Mouse (Mus musculus) hindbrain, embryonic 14.5 days (tissue): ENCODE data around the gene Terb2. TPM values are rescaled to one million over a fixed set of nuclear protein-coding genes. Genes with fewer than 3 reads are reported as not detected.

Source experiments
- ATAC-seq: fragments of 200-750 bp; cut with Nextera tagmentation; 2 replicates; pipeline ENCODE4 v1.8.0; 2017; ENCODE audit warnings: moderate number of reproducible peaks, mild to moderate bottlenecking, moderate TSS enrichment, moderate library complexity; ENCODE audit not compliant: low FRiP score
- DNase-seq: peaks from one replicate; pipeline ENCODE4 v3.0.0-alpha.2; 2015; ENCODE audit warnings: low spot score
- H3K27ac ChIP-seq: fragments of 300-500 bp; sonication (generic); 2 replicates; pipeline ENCODE4 v1.5.1; 2014; ENCODE audit warnings: mild to moderate bottlenecking, moderate library complexity
- H3K27me3 ChIP-seq: fragments of 300-500 bp; sonication (generic); 2 replicates; pipeline ENCODE4 v1.6.1; 2014; ENCODE audit warnings: mild to moderate bottlenecking, low read length, mixed read lengths; ENCODE audit not compliant: control insufficient read depth, insufficient read depth
- H3K36me3 ChIP-seq: fragments of 300-500 bp; sonication (generic); replicated peaks from 2 replicates; pipeline ENCODE4 v1.6.1; 2014; ENCODE audit not compliant: control insufficient read depth, insufficient read depth
- H3K4me1 ChIP-seq: fragments of 300-500 bp; sonication (generic); replicated peaks from 2 replicates; pipeline ENCODE4 v1.6.1; 2014; ENCODE audit warnings: antibody characterized with exemption, low read length, mixed read lengths; ENCODE audit not compliant: control insufficient read depth, insufficient read depth
- H3K4me2 ChIP-seq: fragments of 300-500 bp; sonication (generic); replicated peaks from 2 replicates; pipeline ENCODE4 v1.6.1; 2014; ENCODE audit warnings: mild to moderate bottlenecking, moderate library complexity
- H3K4me3 ChIP-seq: fragments of 300-500 bp; sonication (generic); replicated peaks from 2 replicates; pipeline ENCODE4 v1.5.1; 2014; ENCODE audit warnings: mild to moderate bottlenecking, low read length
- H3K9ac ChIP-seq: fragments of 300-500 bp; sonication (generic); 2 replicates; pipeline ENCODE4 v1.6.1; 2014
- H3K9me3 ChIP-seq: fragments of 300-500 bp; sonication (generic); 2 replicates; pipeline ENCODE4 v1.6.1; 2016; ENCODE audit warnings: low read length; ENCODE audit not compliant: control insufficient read depth
- WGBS: fragments of 180-500 bp; shearing (Covaris S2); extraction: QIAGEN DNeasy Blood & Tissue Kit; methylation state at CpG from one replicate; pipeline ENCODE4 v1.1.7; 2014; 5-methylcytosine and 5-hydroxymethylcytosine counted together
- polyA plus RNA-seq: library from polyadenylated mRNA; unstranded; fragments of >200 nt; fragmentation: Nextera tagmentation; extraction: Ambion mirVana; gene quantifications from 2 replicates; pipeline ENCODE4 v1.2.1, GENCODE M21; 2014

Gene Terb2
- polyA plus RNA-seq, 1 experiment from 2014 or later, result not detected

DNA sequence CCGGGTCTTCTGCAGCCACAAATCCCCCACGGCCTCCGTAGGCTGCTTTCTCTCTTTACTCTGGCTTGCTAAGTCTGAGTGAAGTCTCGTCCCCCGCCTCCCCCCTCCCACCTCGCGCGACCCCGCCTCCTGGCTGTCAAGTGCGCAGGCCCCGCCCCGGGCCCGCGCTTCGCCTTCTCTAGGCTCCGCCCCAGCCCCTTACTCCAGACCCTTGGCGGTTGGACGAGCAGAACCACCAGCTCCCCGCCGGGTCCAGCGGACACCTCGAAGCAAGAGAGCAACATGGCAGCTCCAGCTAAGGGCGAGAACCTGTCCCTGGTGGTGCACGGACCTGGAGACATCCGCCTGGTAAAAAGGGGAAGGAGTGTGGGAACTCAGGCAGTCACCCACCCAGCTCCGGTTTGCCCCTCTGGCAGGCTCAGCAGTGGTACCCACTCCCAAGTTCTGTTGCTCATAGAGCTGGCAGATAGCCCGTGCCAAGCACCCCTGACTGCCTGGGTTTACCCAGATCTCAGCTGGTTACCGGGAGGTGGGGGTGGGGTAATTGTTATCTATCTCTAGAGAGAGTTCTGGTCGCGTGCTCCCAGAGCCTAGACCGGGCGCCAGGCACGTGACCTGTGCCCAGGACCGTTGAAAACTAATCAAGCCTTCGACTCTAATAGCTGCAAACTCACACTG lies 48.7 kb downstream of the Terb2 start, which contains the start of gene Sord:
TSS of gene Sord (plus strand) at position 139 of the 678 bp plus-strand sequence.
- DNase-seq (peak; percentile 83), ATAC-seq (peak; percentile 96)
- Histone ChIP-seq H3K27ac (peak within 1 kb of the TSS; percentile 68), H3K4me1 (peaks cover 6% of the 10 kb centered on the region; the same call in 1 of the 2 replicates), H3K4me2 (peak within 1 kb of the TSS; percentile 89), H3K27me3 (no peaks in the 10 kb centered on the region), H3K36me3 (no peaks in the 10 kb centered on the region), H3K9ac (peak within 1 kb of the TSS; percentile 54), H3K4me3 (peak within 1 kb of the TSS; percentile 50), H3K9me3 (no peaks in the 10 kb centered on the region)
- WGBS, result under 1% methylated on average over 35 of the region's 35 CpGs

DNA sequence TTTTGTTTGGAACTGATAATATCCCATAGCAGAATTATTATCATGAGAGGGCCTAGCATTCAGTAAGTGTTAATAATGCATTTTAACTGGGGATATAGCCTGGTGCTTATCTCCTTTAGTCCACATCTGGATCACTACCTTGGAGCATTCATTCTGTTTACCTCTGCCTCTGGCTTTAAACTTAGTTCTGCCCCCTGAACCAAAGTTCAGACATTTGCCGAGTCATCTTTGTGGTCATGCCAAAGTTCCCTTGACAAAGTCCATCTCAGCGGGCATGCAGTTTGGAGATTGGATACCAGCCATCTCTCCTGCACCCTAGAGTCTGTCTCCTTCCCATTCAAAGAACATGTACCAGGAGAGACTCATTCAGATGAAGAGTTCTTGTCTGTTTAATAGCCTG lies 49.4 kb downstream of the Terb2 start:
- DNase-seq (no peak), ATAC-seq (no peak)
- H3K9ac ChIP-seq, result peak overlapping the region; percentile 54; the same call in 1 of the 2 replicates
- peak overlapping the region; percentile 50 for H3K4me3 ChIP-seq
- no peaks in the 10 kb centered on the region for H3K27me3 ChIP-seq
- peak overlapping the region; percentile 89 for H3K4me2 ChIP-seq
- 83% methylated on average over 2 of the region's 2 CpGs for WGBS
- no peaks in the 10 kb centered on the region for H3K9me3 ChIP-seq
- H3K4me1 ChIP-seq, result peaks cover 6% of the 10 kb centered on the region; the same call in 1 of the 2 replicates
- no peak overlapping the region for H3K27ac ChIP-seq
- H3K36me3 ChIP-seq, result no peaks in the 10 kb centered on the region

DNA sequence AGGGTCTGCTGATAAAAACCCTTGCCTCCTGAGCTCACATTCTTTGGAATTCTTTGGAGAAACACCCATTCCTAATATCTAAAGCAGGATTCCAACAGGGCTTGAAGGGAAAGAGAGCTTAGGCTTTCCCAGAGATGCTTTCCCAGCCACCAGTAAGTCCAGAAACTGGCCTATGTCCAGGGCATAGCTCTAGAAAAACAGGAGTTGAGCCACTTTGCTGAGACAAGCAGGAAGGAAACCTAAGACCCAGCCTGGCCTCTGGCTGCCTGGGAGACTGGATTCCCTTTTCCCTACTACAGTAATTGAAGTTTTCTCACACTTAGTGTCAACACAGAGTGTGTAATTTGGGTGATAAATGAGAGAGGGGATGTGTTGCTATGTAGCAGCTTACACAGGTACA lies 50.2 kb downstream of the Terb2 start:
- H3K4me1 ChIP-seq, result peaks cover 6% of the 10 kb centered on the region; the same call in 1 of the 2 replicates
- no peak for ATAC-seq
- DNase-seq, result no peak
- H3K27ac ChIP-seq, result no peak overlapping the region
- H3K4me3 ChIP-seq, result no peak overlapping the region
- H3K36me3 ChIP-seq, result no peaks in the 10 kb centered on the region
- H3K9ac ChIP-seq, result no peak overlapping the region
- no peaks in the 10 kb centered on the region for H3K9me3 ChIP-seq
- H3K27me3 ChIP-seq, result no peaks in the 10 kb centered on the region
- H3K4me2 ChIP-seq, result no peak overlapping the region

DNA sequence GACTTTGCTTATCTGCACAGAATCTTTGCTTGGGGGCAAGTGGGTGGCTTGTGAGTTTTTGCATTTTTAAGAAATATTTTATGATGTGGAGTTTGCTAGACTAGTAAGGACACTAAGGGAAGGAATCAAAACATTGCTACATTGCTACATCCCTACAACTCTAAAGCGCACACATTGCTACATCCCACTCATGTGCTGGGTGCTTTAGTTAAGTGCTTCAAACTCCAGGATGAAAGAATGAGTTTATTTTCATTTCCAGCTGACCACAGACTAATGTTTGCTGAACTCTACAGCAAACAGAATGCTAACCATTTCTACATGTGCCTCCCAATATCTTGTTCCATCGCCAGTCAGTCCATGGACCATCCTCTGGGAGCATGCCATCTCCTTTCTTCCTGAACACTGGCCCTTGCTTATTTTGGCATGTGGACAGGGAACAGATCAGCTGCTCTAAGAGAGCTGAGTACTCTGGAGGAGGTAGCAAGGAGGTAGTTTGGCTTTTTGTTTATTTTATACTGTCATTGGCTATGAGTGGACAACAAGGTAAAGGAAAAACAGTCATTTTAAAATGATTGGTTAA lies 51.9 kb downstream of the Terb2 start:
- H3K27me3 ChIP-seq, result no peaks in the 10 kb centered on the region
- DNase-seq, result no peak
- no peak overlapping the region for H3K4me2 ChIP-seq
- no peak overlapping the region for H3K9ac ChIP-seq
- no peaks in the 10 kb centered on the region for H3K36me3 ChIP-seq
- H3K9me3 ChIP-seq, result no peaks in the 10 kb centered on the region
- no peak overlapping the region for H3K27ac ChIP-seq
- 92% methylated on average over 2 of the region's 2 CpGs for WGBS
- no peak overlapping the region for H3K4me3 ChIP-seq
- peaks cover 6% of the 10 kb centered on the region; the same call in 1 of the 2 replicates for H3K4me1 ChIP-seq
- no peak for ATAC-seq

DNA sequence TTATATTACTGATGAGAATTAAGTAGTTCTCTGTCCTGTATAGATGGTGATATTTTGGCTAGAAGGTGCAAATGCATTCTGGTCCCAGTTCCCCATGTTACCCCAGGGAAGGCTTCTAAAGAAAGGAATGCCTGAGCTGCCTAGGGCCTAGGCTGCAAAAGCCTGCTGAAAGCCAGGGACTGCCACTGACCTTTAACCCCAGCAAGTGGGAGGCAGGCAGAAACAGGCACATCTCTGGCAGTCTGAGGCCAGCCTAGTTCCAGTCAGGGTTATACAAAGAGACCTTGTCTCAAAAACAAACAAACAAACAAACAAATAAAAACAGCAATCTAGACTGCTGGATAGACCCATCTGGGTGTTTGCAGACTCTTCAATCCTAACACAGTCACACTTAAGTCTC lies 54.7 kb downstream of the Terb2 start:
- DNase-seq, result no peak
- Histone ChIP-seq H3K27me3 (no peaks in the 10 kb centered on the region), H3K36me3 (no peaks in the 10 kb centered on the region), H3K4me3 (no peak overlapping the region), H3K9me3 (no peaks in the 10 kb centered on the region), H3K4me1 (no peaks in the 10 kb centered on the region), H3K9ac (no peak overlapping the region), H3K27ac (no peak overlapping the region), H3K4me2 (no peak overlapping the region)
- ATAC-seq, result no peak

DNA sequence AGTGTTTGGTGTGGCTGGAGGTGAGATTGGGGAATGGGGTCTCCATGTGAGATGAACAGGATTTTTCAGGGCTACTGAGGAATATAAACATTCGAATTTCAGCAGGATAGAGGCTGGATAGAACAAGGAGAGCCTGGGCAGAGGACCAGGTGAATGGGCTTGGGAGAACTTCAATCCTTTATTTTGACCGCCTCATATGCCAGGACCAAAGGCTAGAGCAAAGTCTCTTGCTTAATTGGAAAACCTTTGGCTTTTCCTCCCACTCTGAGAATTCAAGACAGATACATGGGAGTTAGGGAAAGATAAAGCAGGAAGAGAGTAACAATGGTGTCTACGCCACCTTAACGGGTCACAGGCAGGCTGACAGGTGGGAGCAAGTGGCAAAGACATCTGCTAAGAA lies 55.2 kb downstream of the Terb2 start:
- DNase-seq, result peak; percentile 9
- no peak for ATAC-seq
- Histone ChIP-seq H3K36me3 (no peaks in the 10 kb centered on the region), H3K4me3 (no peak overlapping the region), H3K27ac (no peak overlapping the region), H3K9me3 (no peaks in the 10 kb centered on the region), H3K4me2 (no peak overlapping the region), H3K27me3 (no peaks in the 10 kb centered on the region), H3K9ac (no peak overlapping the region), H3K4me1 (no peaks in the 10 kb centered on the region)
- 95% methylated on average over 4 of the region's 4 CpGs for WGBS

DNA sequence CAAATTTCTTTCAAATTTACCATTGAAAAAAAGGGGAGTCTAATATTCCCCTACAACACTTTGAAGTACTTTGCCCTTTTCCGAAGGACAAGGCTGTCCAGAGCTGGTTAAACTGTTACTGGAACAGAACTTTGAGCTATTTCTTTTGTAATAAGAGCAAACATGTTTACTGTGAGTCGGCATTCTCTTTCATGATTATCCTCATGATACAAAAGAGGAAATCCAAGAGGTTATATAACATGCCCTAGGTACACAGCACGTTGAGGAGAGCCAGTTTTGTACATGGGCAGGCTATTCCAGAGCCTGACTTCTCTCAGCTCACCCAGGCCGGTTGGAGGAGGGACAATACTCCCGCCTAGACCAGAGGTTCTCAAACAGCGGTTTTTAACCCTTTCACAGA lies 55.9 kb downstream of the Terb2 start:
- ATAC-seq (no peak), DNase-seq (no peak)
- Histone ChIP-seq H3K9me3 (no peaks in the 10 kb centered on the region), H3K4me3 (no peak overlapping the region), H3K27ac (no peak overlapping the region), H3K27me3 (no peaks in the 10 kb centered on the region), H3K4me2 (no peak overlapping the region), H3K9ac (no peak overlapping the region), H3K4me1 (no peaks in the 10 kb centered on the region), H3K36me3 (no peaks in the 10 kb centered on the region)
- WGBS, result 73% methylated on average over 6 of the region's 6 CpGs

DNA sequence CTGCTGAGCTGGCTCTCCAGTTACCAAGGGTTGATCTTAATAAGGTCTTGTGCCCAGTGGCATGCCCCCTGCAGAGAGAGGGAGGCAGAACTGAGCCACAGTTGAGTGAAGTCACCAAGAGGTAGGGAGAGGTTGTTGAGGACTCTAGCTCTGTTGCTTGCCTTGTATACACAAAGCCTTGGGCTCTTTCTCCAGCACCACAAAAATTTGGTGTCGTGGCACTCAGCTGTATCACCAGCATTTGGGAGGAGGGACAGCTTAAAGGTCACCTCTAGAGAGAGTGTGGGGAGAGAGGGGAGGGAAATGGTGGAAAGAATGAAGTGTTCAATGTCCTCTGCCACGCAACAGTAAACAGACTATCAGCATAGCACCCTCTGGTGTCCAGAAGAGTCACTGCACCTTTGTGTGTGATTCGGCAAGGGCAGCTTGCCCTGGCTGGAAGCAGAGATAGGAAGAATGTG lies 57.6 kb downstream of the Terb2 start:
- Histone ChIP-seq H3K4me2 (no peak overlapping the region), H3K4me1 (no peaks in the 10 kb centered on the region), H3K9me3 (no peaks in the 10 kb centered on the region), H3K27ac (no peak overlapping the region), H3K27me3 (no peaks in the 10 kb centered on the region), H3K9ac (no peak overlapping the region), H3K36me3 (peaks cover 9% of the 10 kb centered on the region; the same call in 1 of the 2 replicates), H3K4me3 (no peak overlapping the region)
- 4% methylated on average over 3 of the region's 3 CpGs for WGBS
- DNase-seq (peak; percentile 90), ATAC-seq (peak; percentile 62; the same call in 1 of the 2 replicates)

DNA sequence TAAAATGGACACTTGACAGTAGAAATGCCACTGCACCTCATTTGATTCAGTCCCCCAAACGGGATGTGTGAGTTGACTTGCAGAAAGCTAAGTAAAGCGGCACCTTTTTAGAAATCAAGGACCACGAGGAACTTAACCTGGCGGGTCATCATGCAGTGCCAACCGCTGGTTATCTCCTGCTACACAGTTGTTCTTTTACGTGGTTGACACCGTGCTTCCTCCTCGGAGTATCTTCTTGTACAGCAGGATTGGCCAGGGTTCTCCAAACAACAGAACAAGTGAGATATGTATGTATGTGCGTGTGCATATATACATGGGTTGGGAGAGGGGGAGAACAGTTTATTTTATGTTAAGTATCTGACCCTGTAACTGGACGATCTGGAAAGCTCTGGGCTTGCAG lies 61.7 kb downstream of the Terb2 start:
- Histone ChIP-seq H3K4me2 (no peak overlapping the region), H3K4me3 (no peak overlapping the region), H3K9me3 (no peaks in the 10 kb centered on the region), H3K36me3 (peaks cover 9% of the 10 kb centered on the region; the same call in 1 of the 2 replicates), H3K27ac (no peak overlapping the region), H3K9ac (no peak overlapping the region), H3K4me1 (no peaks in the 10 kb centered on the region), H3K27me3 (no peaks in the 10 kb centered on the region)
- WGBS, result 91% methylated on average over 10 of the region's 10 CpGs
- DNase-seq, result no peak
- no peak for ATAC-seq
